Mouse (Mus musculus): ENCODE results near the gene Hoxa13.

- TF ChIP-seq CTCF (IDR thresholded peaks at IDR 0.05; ENCODE audit: insufficient read depth, low read length) = no peak
- no peak for TF ChIP-seq POLR2A (IDR thresholded peaks at IDR 0.05; ENCODE audit: borderline replicate concordance, extremely low read depth, low read depth, low read length)
These were observed 30.0 kb downstream of the Hoxa13 start, which contains the start of gene Hoxa9 for GRCm38 (mm10) chr6:52230516-52231165.

Data from lung, adult 2 months (tissue).